Mouse (Mus musculus): Measurements from ENCODE around the gene Zfp58. TPM values are rescaled to one million over a fixed set of nuclear protein-coding genes. Genes with fewer than 3 reads are reported as not detected.

Zfp58 gene
- polyA plus RNA-seq (2017; shearing (Covaris generic)): 12.5 TPM

GRCm38 (mm10) chr13:67500084-67500719 is at the start of gene Zfp58:
Gene Zfp58, minus strand, starts transcription at chr13:67500555.

DNA sequence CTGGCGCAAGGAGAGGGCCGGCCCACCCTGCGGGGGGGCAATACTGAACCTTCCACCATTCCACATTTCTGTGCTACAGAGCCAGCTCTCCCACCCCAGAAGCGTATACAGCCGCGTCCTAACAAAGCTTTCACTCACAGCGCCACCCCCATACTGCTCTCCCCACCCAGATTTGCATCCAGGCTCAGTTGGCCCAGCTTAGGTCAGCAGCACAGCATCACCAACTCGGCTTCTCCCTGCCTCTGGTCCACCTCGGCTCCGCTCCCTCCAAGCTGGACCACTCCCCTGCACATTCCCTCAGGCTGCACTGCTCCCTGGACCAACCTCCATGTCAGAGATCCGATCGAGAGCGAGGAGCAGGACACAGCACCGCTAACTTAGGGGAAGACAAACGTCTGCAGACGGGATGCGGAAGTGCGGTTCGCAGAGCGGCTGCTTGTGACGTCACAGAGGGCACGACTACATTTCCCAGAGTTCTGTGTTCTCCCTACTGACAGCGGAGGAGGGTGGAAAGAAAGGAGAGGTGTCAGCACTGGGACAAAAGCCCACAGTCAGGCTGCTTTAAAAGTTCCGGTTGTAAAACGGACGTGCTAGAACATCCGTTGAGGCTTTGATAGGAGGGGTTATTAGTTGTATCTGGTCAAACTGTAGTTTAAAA is 25.5 kb upstream of the Zfp58 start, which contains the start of the genes Gm26965 and Zfp87:
Gene Gm26965, minus strand, starts transcription at position 399 of the 658 bp plus-strand sequence.
Gene Zfp87, minus strand, starts transcription at position 425 of the 658 bp plus-strand sequence.

GRCm38 (mm10) chr13:67483625-67484423 is 16.5 kb downstream of the Zfp58 start, which contains the start of gene Zfp874b:
Gene Zfp874b, minus strand, starts transcription at chr13:67484258.

GRCm38 (mm10) chr13:67451172-67452020 is 49.0 kb downstream of the Zfp58 start, which contains the start of gene Zfp874a:
Gene Zfp874a, minus strand, starts transcription at chr13:67451624.

Other genes starting within 250 kb of the Zfp58 start
- gene Zfp458, start 222.1 kb downstream of the Zfp58 start, polyA plus RNA-seq (2017; shearing (Covaris generic)): 0.94 TPM
- not detected for gene Zfp457, start 194.1 kb downstream of the Zfp58 start, polyA plus RNA-seq (2017; shearing (Covaris generic))
- gene Zfp595, start 168.0 kb downstream of the Zfp58 start, polyA plus RNA-seq (2017; shearing (Covaris generic)): 4.7 TPM
- 2.0 TPM for gene Gm28044, start 140.0 kb downstream of the Zfp58 start, polyA plus RNA-seq (2017; shearing (Covaris generic))
- 1.6 TPM for gene Zfp953, start 139.9 kb downstream of the Zfp58 start, polyA plus RNA-seq (2017; shearing (Covaris generic))
- 0.96 TPM for gene Gm28041, start 124.8 kb downstream of the Zfp58 start, polyA plus RNA-seq (2017; shearing (Covaris generic))
- gene Zfp456, start 124.7 kb downstream of the Zfp58 start, polyA plus RNA-seq (2017; shearing (Covaris generic)): 4.8 TPM
- 16.2 TPM for gene Zfp429, start 100.7 kb downstream of the Zfp58 start, polyA plus RNA-seq (2017; shearing (Covaris generic))
- gene Zfp459, start 79.1 kb downstream of the Zfp58 start, polyA plus RNA-seq (2017; shearing (Covaris generic)): 1.8 TPM
- gene Zfp874a, start 48.9 kb downstream of the Zfp58 start, polyA plus RNA-seq (2017; shearing (Covaris generic)): 31.3 TPM
- 16.6 TPM for gene Zfp874b, start 16.3 kb downstream of the Zfp58 start, polyA plus RNA-seq (2017; shearing (Covaris generic))
- gene Gm26965, start 25.6 kb upstream of the Zfp58 start, polyA plus RNA-seq (2017; shearing (Covaris generic)): not detected
- 31.4 TPM for gene Zfp87, start 25.6 kb upstream of the Zfp58 start, polyA plus RNA-seq (2017; shearing (Covaris generic))
- gene Zfp748, start 53.3 kb upstream of the Zfp58 start, polyA plus RNA-seq (2017; shearing (Covaris generic)): 12.4 TPM
- 4.4 TPM for gene Zfp729b, start 109.2 kb upstream of the Zfp58 start, polyA plus RNA-seq (2017; shearing (Covaris generic))
- 2.1 TPM for gene Gm49345, start 137.2 kb upstream of the Zfp58 start, polyA plus RNA-seq (2017; shearing (Covaris generic))
- gene Zfp729a, start 137.2 kb upstream of the Zfp58 start, polyA plus RNA-seq (2017; shearing (Covaris generic)): 2.8 TPM
- gene Zfp738, start 186.5 kb upstream of the Zfp58 start, polyA plus RNA-seq (2017; shearing (Covaris generic)): 9.4 TPM
- gene Zfp65, start 228.6 kb upstream of the Zfp58 start, polyA plus RNA-seq (2017; shearing (Covaris generic)): 2.8 TPM

Data from effector memory CD4-positive, alpha-beta T cell, adult 5 months (primary cell).